Mouse (Mus musculus) small intestine, adult 2 months (tissue): ENCODE data around the gene 4930539E08Rik.

ENCODE experiments used
- CTCF ChIP-seq: fragments of 200-500 bp; IDR thresholded peaks from 2 replicates; pipeline ENCODE4 v1.5.1; 2012; ENCODE audit warnings: low read depth, mild to moderate bottlenecking, control low read depth, inconsistent platforms, low read length, moderate library complexity, mixed read lengths; ENCODE audit not compliant: insufficient replicate concordance, insufficient read length; ENCODE audit errors: extremely low read depth
- POLR2A ChIP-seq: fragments of 200-500 bp; IDR thresholded peaks from 2 replicates; pipeline ENCODE4 v1.6.1; 2012; ENCODE audit warnings: low read depth, mild to moderate bottlenecking, control low read depth, inconsistent platforms, low read length, moderate library complexity

DNA sequence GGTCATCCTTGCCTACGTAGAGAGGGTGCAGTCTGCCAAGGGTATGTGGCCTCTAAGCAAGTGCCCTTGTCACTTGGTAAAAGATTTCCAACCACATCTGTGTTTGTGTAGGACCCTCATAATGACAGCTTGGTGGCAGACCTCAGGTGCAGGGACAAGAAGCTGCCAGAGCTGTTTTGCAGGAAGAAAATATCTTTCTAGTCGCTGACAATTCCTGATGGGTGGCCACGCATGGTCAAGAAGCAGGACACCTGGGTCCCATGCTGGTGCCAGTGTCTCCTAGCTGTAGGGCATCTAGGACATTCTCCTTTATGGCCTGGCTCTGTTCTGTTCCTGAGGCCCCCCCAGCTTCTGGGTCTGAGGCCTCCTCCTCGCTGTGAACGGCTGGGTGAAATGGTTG, 38.8 kb downstream of the 4930539E08Rik start:
- TF ChIP-seq POLR2A: no peak
- no peak for TF ChIP-seq CTCF
